In the genomic region with DNA sequence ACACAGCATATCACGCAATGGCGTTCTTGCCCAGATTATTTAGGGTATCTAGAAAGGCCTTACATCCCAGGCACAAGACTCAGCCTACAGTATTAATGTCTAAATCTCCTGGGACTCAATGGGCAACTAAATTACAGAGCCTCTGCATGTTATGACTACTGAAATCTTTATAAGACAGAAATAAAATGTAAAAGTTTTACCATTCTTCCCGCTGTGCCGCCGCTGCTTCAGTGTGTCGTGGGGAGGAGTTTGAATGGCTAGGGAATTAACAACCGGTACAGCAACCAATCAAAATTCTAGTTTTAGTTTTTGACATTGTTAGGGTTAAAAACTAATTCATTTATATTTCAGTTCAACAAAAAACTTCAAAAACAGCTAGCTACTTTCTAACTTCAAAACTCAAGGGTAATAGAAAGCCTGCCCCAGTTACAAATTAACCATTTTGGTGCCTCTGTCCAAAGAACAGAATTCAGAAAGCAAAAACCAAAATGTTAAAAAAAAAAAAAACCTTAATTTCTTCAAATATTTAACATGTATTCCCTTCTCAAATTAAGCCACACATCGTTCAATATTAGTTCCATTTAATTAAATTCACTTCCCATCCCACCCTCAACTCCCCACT, we compare ENCODE assay signal across 8 mouse cellular contexts. TPM values are rescaled to one million over a fixed set of nuclear protein-coding genes. Genes with fewer than 3 reads are reported as not detected.
DNase-seq lines count a peak whose midpoint lies in the region; ATAC-seq and TF ChIP-seq lines count a peak whose summit lies in the region.

No protein-coding gene starts in this region.

- H3K4me1 ChIP-seq in lung, embryonic 15.5 days = peaks cover 30% of the 10 kb centered on the region
- H3K4me1 ChIP-seq in cortical plate, adult 2 months (ENCODE audit: control insufficient read depth, insufficient read depth, low read length) = peaks cover 8% of the 10 kb centered on the region
- H3K4me1 ChIP-seq in hindbrain, postnatal 0 days (ENCODE audit: insufficient read depth, low read length) = peaks cover 17% of the 10 kb centered on the region
- H3K4me1 ChIP-seq in neural tube, embryonic 12.5 days = peaks cover 17% of the 10 kb centered on the region

- no peaks in the 10 kb centered on the region for H3K9me3 ChIP-seq in lung, embryonic 15.5 days
- no peaks in the 10 kb centered on the region for H3K9me3 ChIP-seq in hindbrain, postnatal 0 days (ENCODE audit: low read length)
- H3K9me3 ChIP-seq in neural tube, embryonic 12.5 days = no peaks in the 10 kb centered on the region

- 4% methylated on average over 8 of the region's 8 CpGs for WGBS in lung, embryonic 15.5 days
- WGBS in hindbrain, postnatal 0 days = 4% methylated on average over 8 of the region's 8 CpGs
- 20% methylated on average over 8 of the region's 8 CpGs for WGBS in neural tube, embryonic 12.5 days

- peak overlapping the region; percentile 100 for H3K9ac ChIP-seq in lung, embryonic 15.5 days
- 0 out of 2 replicates have a peak overlapping the region, but pooled peaks have one; percentile 98 for H3K9ac ChIP-seq in hindbrain, postnatal 0 days (replicated peaks; ENCODE audit: low read length)
- H3K9ac ChIP-seq in neural tube, embryonic 12.5 days = peak overlapping the region; percentile 98

- no peak for TF ChIP-seq CTCF in cortical plate, adult 2 months (IDR thresholded peaks at IDR 0.05; ENCODE audit: extremely low read depth, insufficient read depth, low read length)
- no peak for TF ChIP-seq CTCF in hindbrain, postnatal 0 days (IDR thresholded peaks at IDR 0.05; ENCODE audit: low read depth)

- peak overlapping the region; percentile 55 for H3K4me2 ChIP-seq in lung, embryonic 15.5 days
- peak overlapping the region; percentile 78 for H3K4me2 ChIP-seq in hindbrain, postnatal 0 days (ENCODE audit: low read depth, low read length)
- H3K4me2 ChIP-seq in neural tube, embryonic 12.5 days (replicated peaks) = peak overlapping the region; percentile 85

- TF ChIP-seq POLR2A in cortical plate, adult 2 months (IDR thresholded peaks at IDR 0.05; ENCODE audit: extremely low read depth, insufficient read depth, low read length) = no peak

- peak overlapping the region; percentile 88 for H3K4me3 ChIP-seq in lung, embryonic 15.5 days
- H3K4me3 ChIP-seq in cortical plate, adult 2 months (ENCODE audit: insufficient read depth, low read length) = peak overlapping the region; percentile 92; the same call in 1 of the 2 replicates
- peak overlapping the region; percentile 92 for H3K4me3 ChIP-seq in hindbrain, postnatal 0 days (ENCODE audit: low read length)
- peak overlapping the region; percentile 92 for H3K4me3 ChIP-seq in neural tube, embryonic 12.5 days

- H3K27ac ChIP-seq in lung, embryonic 15.5 days = no peak overlapping the region
- no peak overlapping the region for H3K27ac ChIP-seq in cortical plate, adult 2 months (ENCODE audit: insufficient read depth, low read length)
- no peak overlapping the region for H3K27ac ChIP-seq in hindbrain, postnatal 0 days
- H3K27ac ChIP-seq in neural tube, embryonic 12.5 days = no peak overlapping the region

- H3K27me3 ChIP-seq in lung, embryonic 15.5 days = no peaks in the 10 kb centered on the region
- no peaks in the 10 kb centered on the region for H3K27me3 ChIP-seq in hindbrain, postnatal 0 days (ENCODE audit: insufficient read depth, low read length)
- H3K27me3 ChIP-seq in neural tube, embryonic 12.5 days (replicated peaks) = no peaks in the 10 kb centered on the region

- ATAC-seq in lung, embryonic 15.5 days (ENCODE audit: borderline replicate concordance, extremely low read depth, low FRiP score, low TSS enrichment) = no peak
- no peak for ATAC-seq in hindbrain, postnatal 0 days
- ATAC-seq in neural tube, embryonic 12.5 days (ENCODE audit: low FRiP score, low read depth) = no peak

- DNase-seq in lung, adult 18-20 months = no peak
- DNase-seq in hindbrain, postnatal 0 days (ENCODE audit: low spot score) = peak; percentile 13
- DNase-seq in spleen, postnatal 14 days (ENCODE audit: low spot score in 2 of 2) = no peak
- no peak for DNase-seq in cerebellum, postnatal 36 days
- no peak for DNase-seq in adrenal gland, postnatal 10 days

- H3K36me3 ChIP-seq in lung, embryonic 15.5 days = peaks cover 11% of the 10 kb centered on the region; the same call in 1 of the 2 replicates
- H3K36me3 ChIP-seq in hindbrain, postnatal 0 days (ENCODE audit: insufficient read depth, low read length) = no peaks in the 10 kb centered on the region
- peaks cover 3% of the 10 kb centered on the region; the same call in 1 of the 2 replicates for H3K36me3 ChIP-seq in neural tube, embryonic 12.5 days

RNA-seq across cellular contexts. Expression of a gene that starts 2.3 kb away (rescaled TPM):
- polyA plus RNA-seq in lung, embryonic 15.5 days (2015; fragmentation: Nextera tagmentation; extraction: Ambion mirVana) = 201 and 229 TPM in 2 replicates
- polyA plus RNA-seq in cortical plate, adult 2 months (2012; rRNA removed) = 99.3 and 110 TPM in 2 replicates
- 28.6 and 30.2 TPM in 2 replicates for total RNA-seq in hindbrain, postnatal 0 days (2014; rRNA removed)
- 95.9 and 103 TPM in 2 replicates for polyA plus RNA-seq in hindbrain, postnatal 0 days (2015; fragmentation: Nextera tagmentation; extraction: Ambion mirVana)
- 434 and 513 TPM in 2 replicates for polyA plus RNA-seq in neural tube, embryonic 12.5 days (2016; fragmentation: Nextera tagmentation; extraction: Ambion mirVana)
- total RNA-seq in adrenal gland, postnatal 10 days (2021) = 100 to 1,000 TPM; 170 to 220 TPM

RNA-seq across cellular contexts. Expression of a gene that starts 2.4 kb away (rescaled TPM):
- 2.0 and 2.2 TPM in 2 replicates for polyA plus RNA-seq in lung, embryonic 15.5 days (2015; fragmentation: Nextera tagmentation; extraction: Ambion mirVana)
- polyA plus RNA-seq in cortical plate, adult 2 months (2012; rRNA removed) = 1.5 and 1.7 TPM in 2 replicates
- 0.52 and 1.2 TPM in 2 replicates for total RNA-seq in hindbrain, postnatal 0 days (2014; rRNA removed)
- polyA plus RNA-seq in hindbrain, postnatal 0 days (2015; fragmentation: Nextera tagmentation; extraction: Ambion mirVana) = 3.8 and 4.0 TPM in 2 replicates
- polyA plus RNA-seq in neural tube, embryonic 12.5 days (2016; fragmentation: Nextera tagmentation; extraction: Ambion mirVana) = 2.0 and 2.1 TPM in 2 replicates
- total RNA-seq in adrenal gland, postnatal 10 days (2021) = 1 to 10 TPM; 2.6 to 4.1 TPM
